Mouse (Mus musculus): ENCODE results near the gene Ssbp4.

GRCm38 (mm10) chr8:70596775-70597416, 11.8 kb downstream of the Ssbp4 start:
- TF ChIP-seq FLI1 (IDR thresholded peaks at IDR 0.05; ENCODE audit: low read length) (no peak), GATA1 (IDR thresholded peaks at IDR 0.05; ENCODE audit: borderline replicate concordance, low read length) (no peak)
